Mouse (Mus musculus) kidney, adult 2 months (tissue): ENCODE measurements around the gene Nfat5. TPM values are rescaled to one million over a fixed set of nuclear protein-coding genes. Genes with fewer than 3 reads are reported as not detected.

Experiments
- DNase-seq: peaks from one replicate; pipeline ENCODE4 v3.0.0; 2021
- H3K27ac ChIP-seq: fragments of 200-500 bp; 2 replicates; pipeline ENCODE4 v1.5.1; 2012; ENCODE audit warnings: low read depth, low read length, control low read depth, inconsistent platforms; ENCODE audit not compliant: insufficient read depth
- H3K27me3 ChIP-seq: fragments of 200-500 bp; replicated peaks from 2 replicates; pipeline ENCODE4 v1.6.1; 2012; ENCODE audit warnings: mild to moderate bottlenecking, moderate library complexity, low read length, inconsistent platforms; ENCODE audit not compliant: control insufficient read depth, insufficient read depth
- H3K36me3 ChIP-seq: fragments of 200-500 bp; 2 replicates; pipeline ENCODE4 v1.6.1; 2012; ENCODE audit warnings: mild to moderate bottlenecking, moderate library complexity, low read length, inconsistent platforms; ENCODE audit not compliant: control insufficient read depth, insufficient read depth
- H3K4me1 ChIP-seq: fragments of 200-500 bp; 2 replicates; pipeline ENCODE4 v1.6.1; 2011; ENCODE audit warnings: low read length; ENCODE audit not compliant: control insufficient read depth, insufficient read depth
- H3K4me3 ChIP-seq: fragments of 200-500 bp; 2 replicates; pipeline ENCODE4 v1.5.1; 2011; ENCODE audit warnings: mild to moderate bottlenecking, low read depth, low read length, control low read depth; ENCODE audit not compliant: insufficient read depth
- CTCF ChIP-seq: fragments of 200-500 bp; conservative IDR thresholded peaks from 2 replicates; pipeline ENCODE4 v1.5.1; 2011; ENCODE audit warnings: low read depth, mild to moderate bottlenecking, control low read depth, low read length, moderate library complexity, mixed read lengths; ENCODE audit not compliant: insufficient read depth, insufficient read length
- POLR2A ChIP-seq: fragments of 200-500 bp; IDR thresholded peaks from one replicate; pipeline ENCODE4 v1.6.1; 2011; ENCODE audit warnings: low read depth, low read length, control low read depth
- WGBS: fragments of 180-500 bp; shearing (Covaris S2); methylation state at CpG from one replicate; pipeline ENCODE4 v1.1.7; 2018; 5-methylcytosine and 5-hydroxymethylcytosine counted together
- polyA plus RNA-seq: library from polyadenylated mRNA; depleted of rRNA; stranded (reverse); fragments of >200 nt; gene quantifications from 2 replicates; pipeline ENCODE4 v1.2.3, GENCODE M21; 2012

Gene Nfat5
- polyA plus RNA-seq, 1 experiment, result 26.0 TPM

DNA sequence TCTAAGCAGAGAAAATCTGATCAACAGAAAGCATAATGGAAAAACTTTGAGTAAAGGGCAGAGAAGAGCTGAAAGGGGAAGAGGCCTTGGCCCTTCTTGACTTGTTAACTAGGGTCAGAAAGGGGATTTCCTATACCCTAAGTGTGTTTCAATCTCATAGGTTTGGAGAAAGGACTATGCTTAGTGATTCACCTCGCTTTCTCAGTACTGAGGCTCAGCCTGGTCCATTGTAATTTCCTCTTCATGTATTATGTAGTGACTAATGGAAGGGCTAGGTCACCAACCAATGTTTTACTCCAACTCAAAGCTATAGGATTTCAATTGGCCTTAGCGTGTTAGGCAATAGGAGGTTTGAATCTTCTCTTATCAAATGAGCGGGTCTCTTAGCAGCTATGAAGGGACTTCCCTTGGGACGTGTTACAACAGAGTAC, 2.1 kb upstream of the Nfat5 start:
- no peaks in the 10 kb centered on the region for H3K27me3 ChIP-seq
- no peak for DNase-seq
- H3K4me3 ChIP-seq, result no peak overlapping the region
- H3K36me3 ChIP-seq, result peaks cover 2% of the 10 kb centered on the region; the same call in 1 of the 2 replicates
- H3K27ac ChIP-seq, result no peak overlapping the region; the same call in 1 of the 2 replicates
- whole genome bisulfite sequencing, result 84% methylated on average over 4 of the region's 4 CpGs
- TF ChIP-seq POLR2A (no peak), CTCF (no peak)
- H3K4me1 ChIP-seq, result peaks cover 6% of the 10 kb centered on the region; the same call in 1 of the 2 replicates

DNA sequence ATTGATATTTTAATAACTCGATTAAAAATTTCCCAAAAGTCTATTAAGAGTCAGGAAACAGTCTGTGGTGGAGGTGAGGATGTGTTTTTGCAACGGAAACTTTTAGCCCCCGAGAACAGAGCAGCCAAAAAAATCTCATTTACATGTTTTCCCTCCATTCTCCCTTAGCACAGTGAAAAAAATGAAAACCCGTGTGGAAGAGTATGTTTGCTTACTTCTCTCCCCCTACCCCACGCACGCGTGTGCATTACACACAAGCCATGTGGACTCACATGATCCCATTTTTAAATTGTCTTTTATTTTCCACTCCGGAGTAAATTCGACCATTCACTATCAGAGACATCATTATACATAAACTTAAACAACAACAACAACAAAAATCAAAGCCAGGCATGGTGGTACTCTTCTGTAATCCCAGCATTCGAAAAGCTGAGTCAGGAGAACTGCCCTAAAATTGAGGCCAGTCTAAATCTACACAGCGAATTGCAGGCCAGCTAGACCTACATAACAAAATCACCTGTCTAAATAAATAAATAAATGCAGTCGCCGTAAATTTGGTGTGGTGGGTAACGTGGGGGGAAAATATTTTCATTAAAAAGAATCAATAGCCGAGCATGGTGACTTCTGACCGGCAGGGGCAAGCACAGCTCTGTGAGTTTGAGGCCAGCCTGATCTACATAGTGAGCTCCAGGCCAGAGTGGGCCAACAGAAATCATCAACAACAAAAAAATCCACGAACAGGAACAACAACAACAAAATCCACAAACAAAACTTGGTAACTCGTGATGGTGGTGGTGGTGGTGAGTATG, 947 bp upstream of the Nfat5 start:
- WGBS, result 60% methylated on average over 18 of the region's 18 CpGs
- Histone ChIP-seq H3K36me3 (peaks cover 2% of the 10 kb centered on the region; the same call in 1 of the 2 replicates), H3K4me3 (peak overlapping the region; percentile 95), H3K27me3 (no peaks in the 10 kb centered on the region), H3K4me1 (peaks cover 6% of the 10 kb centered on the region; the same call in 1 of the 2 replicates), H3K27ac (peak overlapping the region; percentile 92)
- TF ChIP-seq POLR2A (no peak), CTCF (no peak)
- DNase-seq, result no peak

DNA sequence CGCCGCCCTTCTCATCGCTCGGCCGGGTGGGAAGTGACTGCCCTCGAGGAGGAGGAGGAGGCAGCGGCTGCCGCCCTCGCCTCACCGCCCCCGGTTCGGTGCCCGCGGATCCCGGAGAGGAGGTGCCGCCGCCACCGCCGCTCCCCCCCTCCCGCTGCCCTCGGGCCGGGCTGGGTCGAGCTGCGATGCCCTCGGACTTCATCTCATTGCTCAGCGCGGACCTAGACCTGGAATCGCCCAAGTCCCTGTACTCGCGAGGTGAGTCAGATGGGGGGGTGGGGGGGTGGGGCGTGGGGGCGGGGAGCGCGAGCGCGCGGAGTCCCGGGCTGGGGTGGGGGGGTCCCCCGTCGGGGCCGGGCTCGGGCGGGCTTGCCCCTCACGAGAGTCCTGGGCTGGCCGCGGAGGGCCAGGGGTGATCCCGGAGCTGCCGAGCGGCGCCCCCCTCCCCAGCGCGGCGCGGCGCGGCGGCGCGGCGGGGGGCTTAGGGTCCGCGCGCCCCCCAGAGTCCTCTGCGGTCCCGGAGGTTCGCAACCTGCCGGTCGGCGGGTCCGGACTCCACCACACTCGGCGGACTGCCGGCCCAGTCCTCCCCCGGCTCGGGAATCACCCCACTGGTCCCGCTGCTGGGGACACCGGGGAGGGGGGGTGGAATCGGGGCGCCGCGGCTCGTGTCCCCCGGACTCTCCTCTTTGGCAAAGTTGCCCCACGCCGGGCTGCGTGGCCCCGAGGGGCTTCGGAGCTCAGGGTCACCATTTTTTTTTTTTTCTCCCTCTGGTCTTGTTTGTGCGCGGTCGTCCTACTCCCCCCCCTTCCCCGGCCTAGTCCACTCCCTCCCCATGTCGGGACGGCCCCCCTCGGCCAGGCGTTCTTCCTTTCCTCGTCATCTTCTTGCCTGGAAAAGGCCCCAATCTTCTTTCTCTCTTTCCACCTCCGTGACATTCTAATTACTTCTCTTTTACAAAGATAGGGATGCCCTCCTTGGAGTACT, 665 bp downstream of the Nfat5 start:
- Histone ChIP-seq H3K4me1 (peaks cover 6% of the 10 kb centered on the region; the same call in 1 of the 2 replicates), H3K4me3 (peak overlapping the region; percentile 95), H3K27me3 (no peaks in the 10 kb centered on the region), H3K36me3 (peaks cover 2% of the 10 kb centered on the region; the same call in 1 of the 2 replicates), H3K27ac (peak overlapping the region; percentile 98)
- WGBS, result under 1% methylated on average over 85 of the region's 98 CpGs
- peak; percentile 76 for DNase-seq
- no peak for TF ChIP-seq CTCF
- no peak for TF ChIP-seq POLR2A

- H3K27me3 ChIP-seq, result no peaks in the 10 kb centered on the region
- H3K4me1 ChIP-seq, result peaks cover 6% of the 10 kb centered on the region; the same call in 1 of the 2 replicates
- no peak overlapping the region for H3K4me3 ChIP-seq
- peak overlapping the region; percentile 38; the same call in 1 of the 2 replicates for H3K27ac ChIP-seq
- 56% methylated on average over 1 of the region's 1 CpGs for WGBS
- no peak for DNase-seq
- H3K36me3 ChIP-seq, result peaks cover 2% of the 10 kb centered on the region; the same call in 1 of the 2 replicates
- TF ChIP-seq CTCF (no peak), POLR2A (no peak)
Measured at GRCm38 (mm10) chr8:107295450-107295849, 2.2 kb downstream of the Nfat5 start.

DNA sequence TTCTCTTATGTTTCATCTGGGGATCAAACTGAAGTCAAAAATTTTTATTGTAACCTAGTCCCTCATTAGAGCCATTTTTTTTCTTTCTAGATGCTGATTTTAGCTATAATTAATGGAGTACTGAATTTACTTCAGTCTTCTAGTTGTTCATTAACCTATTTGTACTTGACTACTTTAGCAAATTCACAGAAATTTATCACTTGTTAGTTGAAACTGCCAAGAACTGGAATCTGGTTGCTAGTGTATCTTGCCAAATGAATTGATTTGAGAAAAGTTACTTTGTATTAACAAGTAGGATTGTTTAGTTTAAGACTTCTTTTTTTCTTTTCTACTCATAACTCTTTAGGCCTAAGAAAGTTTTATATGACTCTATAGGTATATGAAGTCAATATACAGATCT, 18.6 kb downstream of the Nfat5 start:
- H3K4me3 ChIP-seq, result no peak overlapping the region
- H3K27ac ChIP-seq, result no peak overlapping the region
- TF ChIP-seq CTCF (no peak), POLR2A (no peak)
- peak; percentile 66 for DNase-seq
- H3K36me3 ChIP-seq, result no peaks in the 10 kb centered on the region
- no peaks in the 10 kb centered on the region for H3K27me3 ChIP-seq
- peaks cover 7% of the 10 kb centered on the region; the same call in 1 of the 2 replicates for H3K4me1 ChIP-seq

DNA sequence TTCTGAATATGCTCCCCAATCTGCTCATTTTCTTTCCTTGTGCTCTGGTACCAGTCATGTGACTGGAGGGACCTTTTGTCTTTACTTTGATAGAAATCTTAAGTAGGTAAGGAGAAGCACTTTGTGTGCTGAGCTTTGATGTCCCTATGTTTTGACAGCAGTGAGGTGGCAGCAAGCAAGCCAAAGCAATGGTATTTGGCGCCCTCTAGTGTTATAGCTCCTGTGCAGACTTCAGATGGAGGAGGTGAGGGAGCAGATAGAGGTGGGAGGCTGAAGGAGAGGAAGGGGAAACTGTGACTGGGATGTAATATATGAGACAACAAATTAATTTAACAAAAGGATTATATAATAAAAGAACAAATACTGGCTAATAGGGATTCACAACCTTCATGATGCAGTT, 30.9 kb downstream of the Nfat5 start:
- TF ChIP-seq POLR2A (no peak), CTCF (peak; percentile 97)
- DNase-seq, result peak; percentile 86
- Histone ChIP-seq H3K4me1 (no peaks in the 10 kb centered on the region), H3K4me3 (no peak overlapping the region), H3K27ac (no peak overlapping the region), H3K36me3 (no peaks in the 10 kb centered on the region; the same call in none of the 2 replicates), H3K27me3 (no peaks in the 10 kb centered on the region)
- 0% methylated on average over 1 of the region's 1 CpGs for WGBS

- H3K36me3 ChIP-seq, result no peaks in the 10 kb centered on the region; the same call in none of the 2 replicates
- DNase-seq, result no peak
- no peaks in the 10 kb centered on the region for H3K4me1 ChIP-seq
- H3K4me3 ChIP-seq, result no peak overlapping the region
- TF ChIP-seq POLR2A (no peak), CTCF (peak; percentile 38; the same call in 1 of the 2 replicates)
- WGBS, result 69% methylated on average over 1 of the region's 1 CpGs
- no peak overlapping the region for H3K27ac ChIP-seq
- no peaks in the 10 kb centered on the region for H3K27me3 ChIP-seq
Measured at GRCm38 (mm10) chr8:107329595-107329994, 36.3 kb downstream of the Nfat5 start.
